In the genomic region with DNA sequence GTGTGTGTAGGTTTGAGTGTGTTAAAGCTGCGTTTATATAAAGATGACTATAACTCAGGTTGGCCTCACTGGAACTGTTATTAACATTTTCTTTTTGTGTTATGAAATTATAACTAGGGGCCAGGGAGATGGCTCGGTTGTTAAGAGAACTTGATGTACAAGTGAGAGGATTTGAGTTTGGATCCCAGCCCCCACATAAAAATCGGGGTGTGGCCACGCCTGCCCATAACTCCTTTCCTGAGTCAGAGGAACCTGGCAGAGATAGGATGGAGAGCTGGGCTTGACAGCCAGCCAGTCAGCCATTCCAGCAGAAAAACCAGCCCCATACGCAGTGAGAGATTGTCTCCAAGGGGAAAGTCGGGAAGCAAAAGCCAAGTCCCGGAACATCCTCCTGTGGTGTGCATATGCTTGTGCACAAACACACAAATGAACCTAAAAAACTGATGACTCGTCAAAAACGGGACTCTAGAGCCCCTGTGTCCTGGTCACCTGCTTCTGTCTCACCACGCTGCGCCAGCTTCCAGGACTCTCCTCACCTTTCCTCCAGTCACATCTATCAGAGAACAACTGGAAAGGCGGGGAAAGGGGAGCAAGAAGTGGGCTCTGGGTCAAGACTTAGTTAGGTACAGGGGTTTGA, we compare ENCODE assay signal across 8 mouse cellular contexts.
A peak's percentile ranks its signal among the peaks of the same experiment; 100 is the strongest.
DNase-seq lines count a peak whose midpoint lies in the region; ATAC-seq and TF ChIP-seq lines count a peak whose summit lies in the region.

No protein-coding gene starts in this region.

- H3K9me3 ChIP-seq in heart, embryonic 10.5 days, result no peaks in the 10 kb centered on the region
- no peaks in the 10 kb centered on the region for H3K9me3 ChIP-seq in midbrain, embryonic 10.5 days (replicated peaks)
- H3K9me3 ChIP-seq in liver, postnatal 0 days (ENCODE audit: low read length), result no peaks in the 10 kb centered on the region

- peaks cover 21% of the 10 kb centered on the region for H3K4me1 ChIP-seq in heart, embryonic 10.5 days
- peaks cover 19% of the 10 kb centered on the region for H3K4me1 ChIP-seq in midbrain, embryonic 10.5 days
- 0 out of 2 replicates have a peak, but pooled peaks cover 3% of the 10 kb centered on the region for H3K4me1 ChIP-seq in liver, postnatal 0 days (ENCODE audit: insufficient read depth)

- no peak overlapping the region; the same call in 1 of the 2 replicates for H3K27ac ChIP-seq in heart, embryonic 10.5 days
- no peak overlapping the region for H3K27ac ChIP-seq in midbrain, embryonic 10.5 days (replicated peaks)
- H3K27ac ChIP-seq in liver, postnatal 0 days (ENCODE audit: low read depth), result no peak overlapping the region

- H3K27me3 ChIP-seq in heart, embryonic 10.5 days (ENCODE audit: insufficient read depth, poor library complexity, severe bottlenecking), result peaks cover 58% of the 10 kb centered on the region
- peaks cover 61% of the 10 kb centered on the region for H3K27me3 ChIP-seq in midbrain, embryonic 10.5 days (ENCODE audit: low read depth, poor library complexity, severe bottlenecking)
- H3K27me3 ChIP-seq in liver, postnatal 0 days (ENCODE audit: insufficient read depth, low read length), result peaks cover 34% of the 10 kb centered on the region

- TF ChIP-seq EP300 in liver, postnatal 0 days (IDR thresholded peaks at IDR 0.05; ENCODE audit: low read depth), result no peak

- H3K9ac ChIP-seq in liver, postnatal 0 days (replicated peaks), result no peak overlapping the region

- intact Hi-C loops in heart, postnatal 10 days (cut with DNase I), result no loop called here

- no peak overlapping the region for H3K4me2 ChIP-seq in liver, postnatal 0 days (ENCODE audit: low read depth, low read length)

- no peak for DNase-seq in heart, embryonic 10.5 days (ENCODE audit: low spot score)
- DNase-seq in heart, postnatal 10 days, result no peak
- DNase-seq in urinary bladder, postnatal 14 days (ENCODE audit: low spot score), result peak; percentile 19
- DNase-seq in urinary bladder, postnatal 4 days (ENCODE audit: low spot score in 2 of 2), result no peak
- DNase-seq in midbrain, embryonic 10.5 days (ENCODE audit: low spot score), result no peak
- no peak for DNase-seq in spleen, adult 18-20 months
- no peak for DNase-seq in liver, postnatal 0 days
- no peak for DNase-seq in urinary bladder, adult 2 months (ENCODE audit: low spot score)

- H3K4me3 ChIP-seq in heart, embryonic 10.5 days, result peak overlapping the region; percentile 71
- H3K4me3 ChIP-seq in midbrain, embryonic 10.5 days, result peak overlapping the region; percentile 59; the same call in 1 of the 2 replicates
- no peak overlapping the region for H3K4me3 ChIP-seq in liver, postnatal 0 days (ENCODE audit: low read depth, low read length)

- ATAC-seq in liver, postnatal 0 days, result no peak

- TF ChIP-seq CTCF in liver, postnatal 0 days (IDR thresholded peaks at IDR 0.05; ENCODE audit: low read depth), result no peak

- 39% methylated on average over 12 of the region's 12 CpGs for WGBS in heart, embryonic 10.5 days
- 54% methylated on average over 12 of the region's 12 CpGs for WGBS in midbrain, embryonic 10.5 days
- 35% methylated on average over 12 of the region's 12 CpGs for WGBS in liver, postnatal 0 days (ENCODE audit: insufficient replicate concordance)

- no peaks in the 10 kb centered on the region for H3K36me3 ChIP-seq in heart, embryonic 10.5 days
- no peaks in the 10 kb centered on the region for H3K36me3 ChIP-seq in midbrain, embryonic 10.5 days
- no peaks in the 10 kb centered on the region for H3K36me3 ChIP-seq in liver, postnatal 0 days (replicated peaks; ENCODE audit: insufficient read depth, low read length)
